Mouse (Mus musculus) common myeloid progenitor, adult 5-6 weeks (primary cell): ENCODE measurements around the gene Rfng. TPM values are rescaled to one million over a fixed set of nuclear protein-coding genes. Genes with fewer than 3 reads are reported as not detected.
"Not testable (repeated sequence)": the region's sequence is repeated elsewhere in the genome, so short reads cannot be mapped to it uniquely, and the experiment has no call there.

Experiments used
- ATAC-seq: replicated peaks from 2 replicates; pipeline ENCODE4 v1.8.0; 2016; ENCODE audit warnings: low read depth, mild to moderate bottlenecking, moderate TSS enrichment, inconsistent platforms; ENCODE audit not compliant: poor library complexity, severe bottlenecking
- total RNA-seq: library from RNA; stranded (forward); fragments of 200-1000, 187-1606 nt; gene quantifications from 2 replicates; pipeline ENCODE4 v1.2.3, GENCODE M21; 2017

Gene Rfng
- total RNA-seq, 1 experiment from 2014 or later, result 5.6 TPM

DNA sequence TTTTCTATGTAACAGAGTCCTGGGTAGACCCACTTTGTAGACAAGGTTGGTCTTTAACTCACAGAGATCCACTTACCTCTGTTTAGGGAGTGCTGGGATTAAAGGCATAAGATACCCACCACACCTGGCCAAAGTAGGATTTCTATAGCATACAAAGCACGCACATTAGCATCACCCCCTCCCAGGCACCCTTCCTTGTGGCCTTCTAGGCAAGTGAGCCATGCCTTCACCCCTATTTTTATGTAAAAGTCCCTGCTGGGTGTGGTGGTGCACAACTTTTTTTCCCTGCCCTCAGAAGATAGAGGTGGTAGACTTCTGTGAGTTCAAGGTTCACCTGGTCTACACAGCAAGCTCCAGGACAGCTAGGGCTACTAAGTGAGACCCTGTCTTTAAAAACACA, 4.1 kb downstream of the Rfng start:
- no peak for ATAC-seq

DNA sequence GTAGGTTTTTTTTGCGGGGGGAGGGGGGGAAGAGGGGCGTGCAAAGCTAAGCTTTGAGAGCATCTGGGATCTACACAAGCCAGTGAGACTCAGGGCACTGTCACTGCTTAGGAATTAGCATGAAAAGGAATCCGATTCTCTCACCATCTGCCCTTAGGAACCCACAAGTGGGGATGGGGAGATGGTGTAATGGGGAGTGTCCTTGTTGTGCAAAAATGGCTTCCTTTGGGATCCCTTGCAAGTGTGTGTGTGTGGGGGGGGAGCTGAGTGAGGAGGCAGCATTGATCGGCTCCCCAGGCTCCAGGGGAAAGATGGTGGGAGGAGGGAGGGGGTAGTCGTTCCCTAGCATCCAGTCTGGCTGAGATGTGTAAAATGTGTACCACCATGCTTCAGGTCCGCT, 6.9 kb downstream of the Rfng start:
- no peak for ATAC-seq

DNA sequence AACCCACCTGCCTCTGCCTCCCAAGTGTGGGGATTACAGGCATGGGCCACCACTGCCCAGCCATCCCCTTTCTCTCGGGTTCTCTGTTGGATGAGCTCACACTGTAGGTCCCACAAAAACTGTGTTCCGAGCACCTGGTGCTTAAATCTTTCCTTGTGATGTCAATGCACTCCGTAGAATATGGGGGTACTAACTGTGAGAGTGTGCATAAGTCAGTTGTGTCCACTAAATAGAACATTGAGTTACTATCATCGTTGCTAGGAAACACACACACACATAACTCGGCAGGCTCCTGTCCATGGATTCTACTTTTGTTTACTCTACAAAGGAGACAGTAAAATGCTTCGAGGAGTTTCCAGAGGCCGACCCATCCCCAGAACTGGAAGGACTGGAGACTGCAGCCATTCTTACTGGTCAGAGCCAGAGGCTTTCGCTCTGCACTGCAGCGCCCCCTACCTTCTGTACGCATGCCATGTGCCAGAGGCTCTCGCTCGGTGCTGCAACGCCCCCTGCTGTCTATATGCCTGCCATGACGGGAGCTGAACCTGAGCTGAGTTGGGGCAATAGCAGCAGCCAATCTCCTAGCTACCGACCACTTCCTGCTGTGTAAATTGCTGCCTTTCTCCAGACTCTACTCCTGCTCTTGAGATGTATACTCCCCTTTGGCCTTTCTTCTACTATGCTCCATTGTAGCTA, 8.1 kb downstream of the Rfng start:
- peak; percentile 100 for ATAC-seq

DNA sequence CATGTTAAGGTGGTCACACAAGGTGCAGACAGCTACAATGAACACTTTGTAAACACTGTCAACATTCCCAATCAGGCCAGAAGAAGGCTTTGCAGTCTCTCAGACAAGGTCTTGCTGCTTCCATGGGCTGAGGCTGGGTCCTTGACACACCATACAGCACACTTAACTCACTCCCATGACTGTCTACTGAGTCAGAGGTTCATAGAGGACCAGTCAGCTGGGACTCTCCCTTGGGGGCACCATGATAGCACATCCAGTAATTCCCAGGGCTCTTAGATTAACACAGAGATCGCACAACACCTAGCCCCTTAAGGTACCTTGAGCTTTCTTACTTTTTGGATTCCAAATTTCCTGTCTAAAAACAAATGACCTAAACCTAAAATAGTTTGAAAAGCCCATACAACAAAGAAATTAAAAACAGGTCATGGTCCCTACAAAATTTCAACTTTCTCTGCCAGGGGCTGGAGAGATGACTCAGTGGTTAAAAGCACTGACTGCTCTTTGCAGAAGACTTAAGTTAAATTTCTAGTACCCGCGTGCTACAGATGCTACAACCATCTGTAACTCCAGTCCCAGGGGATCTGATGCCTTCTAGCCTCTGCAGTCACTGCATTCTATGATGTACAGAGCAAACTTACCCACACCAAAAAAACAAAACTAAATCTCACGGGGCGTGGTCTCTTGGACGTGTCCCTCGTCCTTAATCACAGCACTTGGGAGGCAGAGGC, 10.4 kb downstream of the Rfng start:
- ATAC-seq, result no peak

DNA sequence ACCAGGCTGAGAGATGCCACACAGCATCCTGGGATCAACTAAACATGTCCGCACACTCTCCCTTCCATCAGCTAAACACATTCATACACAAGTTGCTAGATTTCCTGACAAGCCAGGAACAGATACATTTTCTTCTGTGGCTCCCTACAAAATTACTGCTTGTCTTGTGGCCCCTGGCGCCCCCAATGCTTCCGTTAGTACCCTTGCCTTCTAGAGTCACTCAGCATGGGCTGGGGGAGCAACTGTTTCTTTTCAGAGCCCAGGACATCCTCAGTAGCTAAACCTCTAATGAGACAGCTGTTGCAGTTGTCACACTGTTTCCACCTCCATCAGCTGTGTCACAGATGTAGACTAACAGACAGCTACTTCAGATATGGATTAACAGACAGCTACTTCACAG, 11.3 kb downstream of the Rfng start:
- no peak for ATAC-seq

DNA sequence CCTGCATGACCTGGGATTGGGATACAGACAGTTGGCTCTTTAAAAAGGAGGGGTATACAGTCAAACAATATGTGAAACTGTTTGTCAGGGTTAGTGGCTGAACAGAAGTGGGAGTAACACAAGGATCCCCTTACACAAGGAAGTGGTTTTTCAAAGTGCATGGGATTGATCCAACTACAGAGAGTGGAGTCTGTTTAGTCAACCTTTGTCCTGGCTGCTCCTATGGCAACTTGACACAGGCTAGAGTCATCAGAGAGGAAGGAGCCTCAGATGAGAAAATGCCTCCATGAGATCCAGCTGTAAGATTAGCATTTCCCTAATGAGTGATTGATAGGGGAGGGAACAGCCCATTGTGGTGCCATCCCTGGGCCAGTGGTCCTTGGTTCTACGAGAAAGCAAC, 15.8 kb downstream of the Rfng start:
- ATAC-seq, result no peak

DNA sequence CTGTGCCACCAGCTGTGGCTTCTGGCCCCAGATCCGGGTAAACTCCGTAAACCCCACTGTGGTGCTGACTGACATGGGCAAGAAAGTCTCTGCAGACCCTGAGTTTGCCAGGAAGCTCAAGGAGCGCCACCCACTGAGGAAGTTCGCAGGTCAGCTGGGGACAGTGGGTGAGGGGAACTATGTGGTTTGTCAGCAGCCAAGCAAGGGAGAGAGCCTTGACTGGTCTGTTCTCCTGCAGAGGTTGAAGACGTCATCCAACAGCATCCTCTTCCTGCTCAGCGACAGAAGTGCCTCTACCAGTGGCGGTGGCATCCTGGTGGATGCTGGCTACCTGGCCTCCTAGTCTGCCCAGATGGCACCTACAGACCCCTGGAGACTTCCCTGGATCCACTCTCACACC, 17.0 kb downstream of the Rfng start:
- ATAC-seq, result peak; percentile 89

DNA sequence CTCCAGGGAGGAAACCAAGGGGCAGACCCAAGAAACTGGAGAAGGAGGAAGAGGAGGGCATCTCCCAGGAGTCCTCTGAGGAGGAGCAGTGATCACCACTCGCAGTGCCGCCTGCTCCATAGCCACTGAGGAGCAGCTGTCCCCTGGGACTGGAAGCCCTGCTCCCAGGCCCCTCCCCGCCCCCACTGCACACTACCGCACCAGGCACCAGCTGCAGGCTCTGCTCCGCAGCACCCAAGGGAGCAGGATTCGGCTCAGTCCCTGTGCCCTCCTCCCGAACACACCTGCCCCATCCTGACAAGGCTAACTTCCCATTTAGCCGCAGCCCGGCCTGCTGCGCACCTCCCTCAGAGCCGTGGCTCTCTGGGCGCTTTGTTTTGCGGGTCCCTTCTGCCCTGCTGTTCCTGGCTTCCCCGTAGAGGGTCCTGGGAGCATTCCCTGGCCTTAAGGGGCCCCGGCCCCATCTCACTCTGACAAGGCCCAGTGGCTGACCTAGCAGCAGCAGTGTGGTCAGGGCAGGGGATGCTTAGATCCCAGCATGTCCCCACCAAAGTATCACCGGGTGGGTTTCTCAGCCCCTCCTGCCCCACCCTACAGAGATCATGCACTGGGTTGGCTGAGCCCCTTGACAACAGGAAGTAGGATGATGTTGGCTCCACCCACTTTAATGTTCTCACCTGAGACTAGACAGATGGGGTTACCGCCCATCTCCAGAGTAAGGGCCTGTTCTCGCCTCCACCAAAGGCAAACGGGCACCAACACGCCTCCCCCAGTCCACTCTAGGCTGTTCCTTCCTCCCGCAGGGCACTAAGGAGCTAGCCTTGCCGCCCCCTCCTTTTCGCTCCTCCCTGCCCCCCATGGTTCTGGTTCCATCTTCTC, 20.6 kb downstream of the Rfng start:
- peak; percentile 37 for ATAC-seq

DNA sequence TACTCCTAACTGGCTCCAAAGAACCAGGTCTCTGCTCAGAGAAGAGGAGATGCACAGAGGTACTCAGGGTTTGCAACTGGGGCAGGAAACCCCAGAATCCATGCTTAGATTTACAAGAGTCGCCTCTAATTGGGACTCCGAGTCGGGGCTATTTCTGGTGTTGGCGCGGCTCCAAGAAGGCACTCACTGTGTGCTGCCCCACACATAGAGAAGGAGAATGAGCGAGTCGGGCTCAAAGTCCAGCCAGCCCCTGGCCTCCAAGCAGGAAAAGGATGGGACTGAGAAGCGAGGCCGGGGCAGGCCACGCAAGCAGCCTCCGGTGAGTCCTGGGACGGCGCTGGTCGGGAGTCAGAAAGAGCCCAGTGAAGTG, 21.4 kb downstream of the Rfng start, which contains the start of gene Hmga1b:
Gene Hmga1b (plus strand): TSS at position 123 of the 370 bp plus-strand sequence.
- not testable (repeated sequence) for ATAC-seq

DNA sequence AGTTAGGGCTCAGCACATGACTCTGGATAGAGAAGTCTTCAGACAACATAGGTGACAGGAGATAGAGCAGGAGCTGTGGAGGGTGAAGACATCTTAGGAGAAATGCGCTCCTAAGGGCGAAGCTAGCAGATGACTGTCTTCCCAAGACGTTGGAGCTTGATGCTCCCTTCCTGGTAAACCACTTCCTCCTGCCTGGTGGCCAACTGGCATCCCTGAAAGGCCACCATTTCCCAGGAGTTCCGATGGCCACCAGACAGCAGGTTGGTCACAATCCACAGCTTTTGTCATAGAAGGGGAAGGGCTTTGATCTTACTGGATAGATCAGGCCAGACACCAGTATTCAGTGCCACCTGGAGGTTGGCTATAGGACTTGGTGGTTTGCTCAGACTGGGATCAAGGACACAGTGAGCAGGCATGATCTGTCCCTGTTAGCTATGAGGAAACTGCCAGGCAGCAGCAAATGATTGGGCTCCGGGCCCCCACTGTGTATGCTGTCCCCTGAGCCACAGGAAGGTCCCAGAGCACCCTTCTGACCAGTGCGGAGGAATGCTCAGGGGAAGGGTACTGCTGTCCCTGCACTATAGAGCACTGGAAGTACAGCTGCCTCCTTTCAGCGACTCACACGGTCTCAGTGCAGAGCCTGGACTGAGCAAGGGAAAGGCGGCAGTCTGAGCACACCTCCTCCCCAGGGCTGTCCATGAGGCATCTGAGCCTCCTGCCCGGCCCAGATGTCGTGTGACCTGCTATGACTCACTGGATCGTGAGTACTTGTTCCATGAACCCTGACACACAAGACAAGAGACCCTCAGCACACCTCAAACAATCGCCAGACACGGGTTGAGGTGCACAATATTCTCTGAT, 22.0 kb downstream of the Rfng start:
- no peak for ATAC-seq

DNA sequence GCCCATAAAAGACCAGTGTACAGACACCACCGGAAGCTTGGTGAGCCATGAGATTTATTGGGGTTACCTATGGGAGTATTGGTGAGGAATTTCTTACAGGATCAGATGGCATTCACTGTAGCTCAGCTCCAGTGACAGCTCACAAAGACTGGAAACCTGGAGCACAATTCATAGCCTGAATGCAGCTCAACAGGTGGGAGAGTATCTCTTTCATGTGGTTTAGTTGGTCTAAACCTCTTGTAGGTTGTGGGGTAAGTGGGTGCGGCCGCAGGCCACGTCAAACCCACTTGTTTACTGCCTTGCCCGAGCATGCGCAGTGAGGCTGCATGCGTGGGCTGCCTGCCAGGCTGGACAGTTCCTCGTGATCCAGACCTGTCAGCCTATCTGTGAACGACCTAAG, 23.8 kb downstream of the Rfng start:
- ATAC-seq, result no peak

DNA sequence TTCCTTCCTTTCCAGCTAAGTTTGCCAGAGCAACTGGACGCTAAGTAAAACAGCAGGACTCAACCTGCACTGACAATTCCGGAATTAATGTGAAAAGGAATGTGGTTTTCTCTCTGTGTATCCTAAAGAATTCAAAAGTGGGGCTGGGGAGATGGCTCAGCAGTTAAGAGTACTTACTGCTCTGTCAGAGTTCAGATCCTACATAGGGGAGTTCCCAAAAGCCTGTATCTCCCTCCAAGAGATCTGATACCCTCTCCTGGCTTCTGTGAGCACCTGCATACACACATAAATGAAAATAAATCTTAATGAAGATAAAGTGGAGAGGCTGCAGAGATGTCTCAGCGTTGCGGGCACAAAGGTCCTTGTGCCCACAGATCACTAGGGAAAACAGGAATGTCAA, 32.4 kb downstream of the Rfng start:
- no peak for ATAC-seq

DNA sequence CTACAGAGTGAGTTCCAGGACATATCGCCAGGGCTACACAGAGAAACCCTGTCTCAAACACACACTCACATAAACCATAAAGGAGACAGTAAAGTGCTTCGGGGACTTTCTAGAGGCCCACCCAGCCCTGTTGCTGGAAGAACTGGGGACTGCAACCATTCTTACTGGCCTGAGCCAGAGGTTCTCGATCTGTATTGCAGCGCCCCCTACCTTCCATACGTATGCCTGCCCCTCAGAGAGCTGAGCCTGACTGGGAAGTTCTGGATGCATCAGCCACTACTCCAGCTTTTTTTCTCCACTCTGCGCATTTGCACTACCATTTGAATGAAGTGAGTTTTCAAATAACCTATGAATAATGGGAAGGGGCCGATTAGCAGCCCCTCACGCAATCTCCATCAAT, 34.6 kb downstream of the Rfng start:
- peak; percentile 86; the same call in 1 of the 2 replicates for ATAC-seq

DNA sequence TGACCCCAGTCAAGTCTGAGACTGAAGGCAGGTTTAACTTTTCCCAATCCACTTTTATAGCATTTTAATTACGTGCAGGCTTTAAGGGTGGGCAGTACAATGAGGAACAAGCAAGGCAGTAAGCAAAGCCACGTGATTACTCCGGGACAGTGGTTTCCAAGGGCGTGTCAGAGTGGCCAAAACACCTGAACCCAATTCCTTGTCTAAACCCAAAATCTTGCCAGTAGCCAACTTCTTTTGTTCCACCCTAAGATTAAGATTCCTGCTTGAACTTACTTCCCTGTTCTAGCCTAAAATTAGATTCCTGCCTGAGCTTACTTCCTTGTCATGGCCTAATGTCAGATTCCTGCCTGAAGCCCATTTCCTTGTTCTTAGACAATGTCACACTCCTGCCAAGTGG, 36.0 kb downstream of the Rfng start:
- no peak for ATAC-seq

DNA sequence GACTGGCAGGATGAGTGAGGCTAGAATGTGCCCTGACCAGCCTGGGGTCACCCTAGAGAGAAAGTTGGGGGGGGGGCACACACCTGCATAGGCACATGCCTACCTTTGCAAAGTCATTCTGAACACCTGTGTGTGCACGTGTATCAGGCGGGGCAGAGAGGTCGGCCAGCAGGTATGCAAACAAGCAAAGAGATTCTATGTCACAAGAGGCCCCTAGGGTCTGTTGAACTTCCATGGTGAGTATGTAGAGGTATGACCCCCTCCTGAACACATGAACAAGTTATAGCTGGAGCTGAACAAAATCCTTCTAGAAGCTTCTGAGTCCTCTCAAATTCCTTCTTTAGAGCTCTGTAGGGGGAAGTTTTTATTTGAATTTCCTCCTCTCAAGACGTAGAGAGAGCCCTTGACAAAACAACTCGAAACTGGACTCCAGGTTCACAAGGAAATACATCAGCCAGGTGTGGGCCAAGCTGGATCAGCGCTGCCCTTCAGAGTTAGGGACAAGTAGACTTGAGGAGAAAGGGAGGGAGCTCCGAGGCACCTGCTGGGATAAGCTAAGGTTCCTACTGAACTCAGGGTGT, 39.8 kb downstream of the Rfng start:
- ATAC-seq, result no peak

DNA sequence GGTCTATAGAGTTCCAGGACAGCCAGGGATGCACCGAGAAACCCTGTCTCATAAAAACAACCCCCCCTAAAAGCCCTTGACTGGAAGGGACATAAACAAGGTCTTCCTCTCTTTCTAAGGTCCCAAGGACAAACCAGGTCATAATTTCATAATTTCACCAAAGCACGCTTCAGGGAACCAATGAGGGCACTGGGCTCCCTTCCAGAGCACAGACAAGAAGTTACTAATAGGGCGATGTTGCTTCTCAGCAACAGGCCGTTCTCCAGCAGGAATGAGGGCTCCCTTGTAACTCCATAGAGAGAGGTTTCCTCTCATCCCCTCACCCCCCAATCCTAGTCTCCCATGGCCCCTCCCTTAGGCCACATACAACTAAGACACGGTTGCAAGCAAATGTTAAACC, 43.0 kb downstream of the Rfng start:
- no peak for ATAC-seq

DNA sequence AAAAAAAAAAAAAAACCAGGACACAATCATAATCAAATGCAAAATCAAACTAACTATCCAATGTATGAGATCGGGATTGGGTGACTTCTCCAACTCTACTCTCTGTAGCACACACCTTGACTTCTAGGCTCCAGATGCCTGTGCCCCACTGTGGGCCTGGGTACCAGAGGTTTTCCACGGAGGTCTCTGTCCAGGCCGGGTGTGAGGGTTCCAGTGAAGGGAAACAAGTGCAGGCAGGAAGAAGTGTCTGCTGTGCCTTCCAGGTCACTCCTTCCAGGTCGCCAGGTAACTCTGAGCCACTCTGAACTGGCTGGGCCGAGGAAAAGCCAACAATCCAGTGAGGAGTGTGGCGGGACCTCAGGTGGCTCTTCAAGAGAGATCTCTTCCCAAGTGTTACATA, 47.6 kb downstream of the Rfng start:
- no peak for ATAC-seq

DNA sequence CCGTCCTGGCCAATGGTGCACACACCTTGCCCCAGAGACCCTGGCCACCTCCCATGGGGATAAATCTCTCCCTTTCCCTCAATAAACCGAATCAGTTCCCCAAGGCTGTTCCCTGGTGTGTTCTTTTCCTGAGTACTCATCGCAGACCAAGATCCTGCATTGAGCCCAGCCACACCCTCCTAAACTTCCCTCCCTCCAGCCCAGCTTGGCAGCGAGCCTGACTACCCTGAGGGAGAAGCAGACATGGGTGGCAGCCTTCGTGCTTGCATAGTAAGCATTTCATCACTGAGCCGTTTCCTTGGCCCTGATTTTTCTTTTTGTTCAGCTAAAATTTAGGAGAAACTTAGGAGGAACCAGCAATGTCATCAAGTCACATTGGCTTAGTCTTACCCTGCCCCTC, 50.5 kb downstream of the Rfng start:
- no peak for ATAC-seq

DNA sequence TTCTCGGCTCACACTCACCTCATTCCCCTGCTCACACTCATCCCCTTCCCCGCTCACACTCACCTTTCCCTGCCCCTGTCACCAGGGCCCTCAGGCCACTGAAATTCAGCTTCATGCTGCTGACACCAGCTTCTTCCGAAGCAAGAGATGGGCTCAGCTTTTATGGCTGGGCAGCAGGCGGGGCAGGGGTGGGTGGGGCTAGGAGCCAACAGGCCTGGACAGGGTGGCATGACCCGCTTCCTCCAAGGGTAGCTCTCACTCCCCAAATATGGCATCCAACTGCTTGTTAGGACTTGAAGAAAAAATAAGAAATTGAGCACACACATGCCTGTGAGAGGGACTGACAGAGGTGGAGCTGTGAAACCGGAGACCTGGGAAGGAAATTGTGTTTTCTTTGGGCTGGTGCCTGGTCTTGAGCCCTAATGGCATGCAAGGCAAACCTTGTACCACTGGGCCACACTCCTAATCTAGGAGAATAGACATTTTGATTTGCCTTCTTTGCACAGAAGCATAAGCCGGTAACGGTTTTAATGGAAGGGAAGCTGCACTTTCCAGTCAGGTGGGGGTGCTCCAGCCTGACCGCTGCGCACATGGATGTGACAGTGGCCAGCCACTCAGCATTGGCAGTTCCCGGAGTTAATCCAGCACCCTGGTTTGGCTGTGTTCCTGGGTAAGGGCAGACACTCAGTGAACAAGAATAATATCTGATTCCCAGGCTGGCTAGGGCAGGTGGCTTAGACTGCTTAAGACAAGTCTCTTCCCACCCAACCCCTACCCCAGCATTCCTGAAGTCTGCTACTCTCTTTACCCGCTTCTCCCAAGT, 51.9 kb downstream of the Rfng start, which contains the start of gene Cbr2:
Gene Cbr2 (minus strand): TSS at position 257 of the 823 bp plus-strand sequence.
- ATAC-seq, result no peak
